Mouse (Mus musculus): Measurements from ENCODE around the gene Lrig1.
"Not testable (repeated sequence)": the region's sequence is repeated elsewhere in the genome, so short reads cannot be mapped to it uniquely, and the experiment has no call there.

Lrig1 gene

GRCm38 (mm10) chr6:94575526-94576166 lies 124.3 kb downstream of the Lrig1 start:
- no peak for DNase-seq (ENCODE audit: low spot score in 2 of 2)

DNA sequence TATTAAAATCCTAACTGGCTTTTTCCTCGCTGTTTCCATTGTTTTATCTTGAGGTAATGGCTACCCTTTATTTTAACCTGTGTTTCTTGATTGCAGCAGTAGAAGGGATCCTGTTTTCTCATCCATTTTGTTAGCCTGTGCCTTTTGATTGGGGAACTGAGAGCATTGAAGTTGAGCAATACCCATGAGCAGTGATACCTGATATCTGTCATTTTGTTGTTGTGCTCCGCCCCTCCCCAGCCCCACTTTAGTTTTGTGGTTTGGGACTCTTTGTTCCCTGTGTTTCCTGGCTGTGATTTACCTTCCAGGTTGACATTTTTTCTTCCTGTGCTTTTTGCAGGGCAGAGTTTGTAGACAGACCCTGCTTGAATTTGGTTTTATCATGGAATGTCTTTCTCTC lies 131.9 kb downstream of the Lrig1 start:
- no peak for DNase-seq (ENCODE audit: low spot score in 2 of 2)

- no peak for DNase-seq (ENCODE audit: low spot score in 2 of 2)
Observed at GRCm38 (mm10) chr6:94565766-94566165, 134.2 kb downstream of the Lrig1 start.

DNA sequence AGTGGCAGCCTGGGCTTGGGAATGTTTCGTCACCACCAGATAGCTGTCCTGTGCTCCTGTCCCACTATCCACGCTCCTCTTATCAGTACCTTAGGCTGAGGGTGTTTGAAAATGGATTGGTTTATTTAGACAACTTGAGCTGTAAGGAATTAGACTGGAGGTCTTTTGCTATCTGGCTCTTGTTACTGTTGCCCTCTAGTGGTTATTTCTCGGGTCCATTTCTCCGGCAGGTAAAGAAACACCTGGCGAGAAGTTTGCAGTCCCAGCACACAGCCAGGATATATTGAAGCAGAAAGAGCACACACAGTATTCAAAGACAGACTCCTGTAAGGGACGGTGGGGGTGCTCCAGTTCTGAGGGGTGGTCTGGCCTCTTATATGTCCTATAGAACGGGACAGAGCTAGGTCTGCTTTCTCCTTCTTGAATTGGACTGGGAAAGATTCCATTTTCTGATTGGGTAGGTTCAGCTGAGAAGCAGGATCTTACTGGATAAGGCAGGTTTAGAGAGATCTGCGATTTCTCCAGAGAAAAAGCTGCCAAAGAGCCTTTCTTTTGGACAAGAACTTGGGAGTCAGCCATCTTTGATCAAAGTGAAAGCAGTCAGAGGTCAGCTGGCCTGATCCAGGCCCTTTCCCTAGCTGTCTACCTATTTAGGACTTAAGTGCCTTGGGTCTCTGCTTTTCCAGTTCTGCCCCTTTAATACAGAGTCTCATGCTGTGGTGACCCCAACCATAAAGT lies 136.6 kb downstream of the Lrig1 start:
- DNase-seq (ENCODE audit: low spot score in 2 of 2), result no peak

DNA sequence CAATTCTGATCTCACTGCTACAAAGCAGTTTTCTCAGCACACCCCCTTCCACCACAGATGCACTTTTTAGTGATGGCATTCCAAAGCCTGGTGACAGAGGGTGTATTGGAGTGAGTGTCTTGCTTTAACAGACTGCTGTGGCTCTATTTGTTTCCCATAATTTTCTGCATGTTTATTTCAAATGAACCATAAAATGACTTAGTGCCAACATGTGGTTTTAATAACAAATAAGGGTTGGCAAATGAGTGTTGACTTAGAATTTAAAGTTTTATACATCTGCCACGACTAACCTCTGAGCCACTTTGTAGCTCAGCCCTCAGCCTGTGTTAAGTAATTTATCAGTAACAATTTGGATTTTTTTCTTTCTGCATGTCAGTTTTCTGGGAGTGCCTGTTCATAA lies 138.6 kb downstream of the Lrig1 start:
- DNase-seq (ENCODE audit: low spot score in 2 of 2), result no peak

- no peak for DNase-seq (ENCODE audit: low spot score in 2 of 2)
Observed at GRCm38 (mm10) chr6:94560896-94561295, 139.1 kb downstream of the Lrig1 start.

GRCm38 (mm10) chr6:94558603-94559002 lies 141.4 kb downstream of the Lrig1 start:
- not testable (repeated sequence) for DNase-seq (ENCODE audit: low spot score in 2 of 2)

All from urinary bladder, adult 18-20 months (tissue).